Mouse (Mus musculus) hindbrain, embryonic 15.5 days (tissue): ENCODE results near the gene Cachd1. TPM values are rescaled to one million over a fixed set of nuclear protein-coding genes. Genes with fewer than 3 reads are reported as not detected.
A peak's percentile ranks its signal among the peaks of the same experiment; 100 is the strongest.

ENCODE experiments used
- ATAC-seq: fragments of 200-750 bp; cut with Nextera tagmentation; 2 replicates; pipeline ENCODE4 v1.8.0; 2017; ENCODE audit warnings: low read depth, moderate number of reproducible peaks, moderate TSS enrichment; ENCODE audit not compliant: low FRiP score
- H3K27ac ChIP-seq: fragments of 300-500 bp; sonication (generic); replicated peaks from 2 replicates; pipeline ENCODE4 v1.5.1; 2015; ENCODE audit warnings: mild to moderate bottlenecking, inconsistent platforms
- H3K27me3 ChIP-seq: fragments of 300-500 bp; sonication (generic); 2 replicates; pipeline ENCODE4 v1.6.1; 2015; ENCODE audit warnings: control low read depth, inconsistent platforms
- H3K36me3 ChIP-seq: fragments of 300-500 bp; sonication (generic); 2 replicates; pipeline ENCODE4 v1.6.1; 2015; ENCODE audit warnings: control low read depth, inconsistent platforms
- H3K4me1 ChIP-seq: fragments of 300-500 bp; sonication (generic); replicated peaks from 2 replicates; pipeline ENCODE4 v1.6.1; 2015; ENCODE audit warnings: control low read depth, inconsistent platforms
- H3K4me2 ChIP-seq: fragments of 300-500 bp; sonication (generic); 2 replicates; pipeline ENCODE4 v1.6.1; 2015; ENCODE audit warnings: moderate library complexity, mild to moderate bottlenecking, inconsistent platforms
- H3K4me3 ChIP-seq: fragments of 300-500 bp; sonication (generic); 2 replicates; pipeline ENCODE4 v1.5.1; 2015; ENCODE audit warnings: mild to moderate bottlenecking, inconsistent platforms
- H3K9ac ChIP-seq: fragments of 300-500 bp; sonication (generic); 2 replicates; pipeline ENCODE4 v1.6.1; 2015; ENCODE audit warnings: inconsistent platforms
- H3K9me3 ChIP-seq: fragments of 300-500 bp; sonication (generic); 2 replicates; pipeline ENCODE4 v1.6.1; 2016; ENCODE audit warnings: control low read depth, inconsistent platforms
- WGBS: fragments of 180-500 bp; shearing (Covaris S2); methylation state at CpG from one replicate; pipeline ENCODE4 v1.1.7; 2015; 5-methylcytosine and 5-hydroxymethylcytosine counted together
- polyA plus RNA-seq: library from polyadenylated mRNA; unstranded; fragments of >200 nt; fragmentation: Nextera tagmentation; extraction: Ambion mirVana; gene quantifications from 2 replicates; pipeline ENCODE4 v1.2.1, GENCODE M21; 2015

The Cachd1 gene
- 21.9 and 24.8 TPM in 2 replicates for polyA plus RNA-seq

DNA sequence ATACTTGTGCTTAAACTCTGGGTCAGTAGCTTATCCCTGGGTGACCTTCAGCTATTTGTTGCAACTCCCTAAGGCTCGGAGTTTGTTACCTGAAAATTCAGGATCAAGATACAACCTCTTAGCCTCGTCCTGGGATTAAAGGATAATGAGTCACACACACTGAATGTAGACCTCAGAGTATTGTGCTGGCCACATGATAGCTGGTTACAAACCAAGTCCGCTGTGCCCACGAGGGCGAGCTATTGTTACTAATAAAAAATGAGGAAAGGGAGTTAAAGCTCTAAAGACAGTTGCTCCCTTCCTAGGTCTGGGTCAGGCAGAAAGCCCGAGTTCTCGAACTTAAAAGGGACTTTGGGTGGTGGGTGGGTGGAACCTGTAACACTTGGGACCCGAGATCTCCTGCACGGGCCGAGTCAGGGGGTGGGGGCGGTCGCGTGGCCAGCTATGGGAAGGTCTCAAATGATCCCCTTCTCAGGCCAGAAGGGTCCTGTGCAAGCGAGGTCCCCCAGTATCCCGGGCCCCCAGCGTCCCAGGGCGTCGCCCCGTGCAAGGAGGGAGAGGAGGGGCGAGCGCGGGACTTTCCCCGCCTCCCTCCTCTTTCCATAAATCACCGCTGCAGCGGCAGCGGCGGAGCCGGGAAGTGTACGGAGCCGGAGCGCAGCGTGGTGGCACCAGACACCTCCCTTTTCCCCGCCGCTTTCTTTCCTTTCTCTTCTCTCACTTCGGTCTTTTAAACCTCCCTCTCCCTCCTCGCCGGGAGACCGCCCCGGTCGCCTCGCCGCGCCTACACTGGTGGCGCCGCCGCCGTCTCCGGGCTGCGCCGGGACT lies at the start of gene Cachd1:
TSS of gene Cachd1 (plus strand) at position 633 of the 828 bp plus-strand sequence.
- Histone ChIP-seq H3K9me3 (no peaks in the 10 kb centered on the region), H3K9ac (peak within 1 kb of the TSS; percentile 88), H3K4me3 (peak within 1 kb of the TSS; percentile 88), H3K27ac (peak within 1 kb of the TSS; percentile 91), H3K4me1 (peaks cover 35% of the 10 kb centered on the region), H3K36me3 (no peaks in the 10 kb centered on the region), H3K27me3 (no peaks in the 10 kb centered on the region), H3K4me2 (peak within 1 kb of the TSS; percentile 96)
- WGBS, result 1% methylated on average over 37 of the region's 50 CpGs
- ATAC-seq, result peak; percentile 77

DNA sequence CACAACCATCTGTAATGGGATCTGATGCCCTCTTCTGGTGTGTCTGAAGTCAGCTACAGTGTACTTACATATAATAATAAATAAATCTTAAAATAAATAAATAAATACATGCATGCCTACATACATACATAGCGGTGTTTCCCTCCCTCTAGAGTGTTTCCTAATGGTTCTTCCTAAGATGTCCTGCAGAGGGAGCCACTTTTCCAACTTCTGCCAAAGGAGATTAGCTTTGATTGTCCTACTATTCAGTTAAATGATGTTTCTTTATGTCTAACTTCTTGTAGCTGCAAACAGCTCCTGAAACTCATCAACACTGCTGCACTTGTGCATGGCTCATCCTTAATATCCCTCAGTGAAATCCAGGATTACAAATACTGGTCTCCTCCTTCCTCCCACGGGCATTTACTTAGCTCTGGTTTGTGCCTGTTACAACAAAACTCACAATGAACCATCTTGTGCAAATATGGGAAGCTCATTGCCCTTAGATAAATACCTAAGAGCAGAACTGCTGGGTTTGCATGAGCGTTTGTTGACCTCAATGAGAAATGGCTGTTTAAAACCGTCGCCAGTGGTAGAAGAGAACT lies 47.5 kb upstream of the Cachd1 start:
- H3K4me3 ChIP-seq, result no peak overlapping the region
- no peak overlapping the region for H3K9ac ChIP-seq
- no peak overlapping the region for H3K27ac ChIP-seq
- no peak overlapping the region for H3K4me2 ChIP-seq
- no peaks in the 10 kb centered on the region for H3K36me3 ChIP-seq
- peaks cover 4% of the 10 kb centered on the region for H3K4me1 ChIP-seq
- H3K9me3 ChIP-seq, result no peaks in the 10 kb centered on the region
- no peaks in the 10 kb centered on the region for H3K27me3 ChIP-seq
- ATAC-seq, result no peak
- 78% methylated on average over 5 of the region's 5 CpGs for WGBS

DNA sequence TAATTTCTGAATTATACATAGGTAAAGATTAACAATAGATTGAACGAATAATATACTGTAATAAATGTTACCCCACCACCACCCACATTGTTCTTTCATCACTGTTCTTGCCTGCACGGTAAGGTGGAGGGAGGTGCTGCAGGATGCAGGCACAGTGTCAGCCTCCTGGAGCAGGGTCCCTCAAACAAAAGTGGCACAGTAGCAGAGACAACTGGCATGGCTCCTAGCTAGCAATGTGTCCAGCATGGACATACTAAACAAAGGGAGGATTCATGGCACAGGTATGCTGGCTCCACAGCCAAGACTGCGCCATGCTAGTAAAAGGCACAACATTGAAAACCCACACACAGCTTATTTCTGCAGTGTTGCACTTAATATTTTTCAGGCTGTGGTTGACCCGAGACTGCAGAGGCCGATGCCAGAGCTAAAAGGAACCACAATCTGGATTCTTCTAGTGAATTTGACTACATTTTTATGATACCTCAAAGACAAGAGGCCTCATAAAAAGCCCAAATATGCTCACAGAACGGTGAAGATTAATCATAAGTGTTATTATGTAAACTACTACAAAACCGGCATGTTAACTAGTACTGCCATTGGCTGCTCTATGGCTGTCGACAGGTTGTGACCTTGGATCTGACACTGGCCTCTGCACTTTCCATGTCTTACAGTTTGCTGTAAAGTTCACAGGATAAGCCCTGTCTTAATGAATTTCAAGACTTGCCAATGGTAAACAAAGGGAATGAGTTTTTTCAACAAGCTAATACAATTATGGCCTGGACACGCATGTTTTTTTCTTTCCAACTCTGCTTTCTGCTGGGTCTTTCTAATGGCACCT lies 41.2 kb upstream of the Cachd1 start:
- ATAC-seq, result no peak; the same call in 1 of the 2 replicates
- Histone ChIP-seq H3K4me1 (peaks cover 11% of the 10 kb centered on the region), H3K36me3 (no peaks in the 10 kb centered on the region), H3K9ac (no peak overlapping the region), H3K4me2 (no peak overlapping the region), H3K27me3 (no peaks in the 10 kb centered on the region), H3K27ac (peak overlapping the region; percentile 36; the same call in 1 of the 2 replicates), H3K4me3 (no peak overlapping the region), H3K9me3 (no peaks in the 10 kb centered on the region)
- WGBS, result 64% methylated on average over 9 of the region's 9 CpGs

DNA sequence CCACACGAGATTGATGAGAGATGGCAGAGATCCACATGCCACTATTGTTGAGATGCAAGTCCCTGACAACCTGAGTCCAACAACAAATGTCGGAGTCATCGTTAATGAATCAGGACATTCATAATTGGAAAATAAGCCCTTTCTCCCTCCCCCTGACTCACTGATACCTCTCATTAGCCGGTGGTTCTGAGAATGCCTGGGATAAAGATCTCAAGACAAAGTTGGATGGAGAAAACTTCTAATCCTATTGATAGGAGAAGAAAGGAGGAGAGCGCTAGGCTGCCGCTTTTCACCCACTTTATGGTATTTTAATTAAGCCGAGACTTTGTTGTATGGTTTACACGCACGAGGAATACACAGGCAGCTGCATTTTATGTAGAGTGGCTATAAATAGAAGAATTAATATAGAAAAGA lies 40.5 kb upstream of the Cachd1 start:
- peak; percentile 42; the same call in 1 of the 2 replicates for ATAC-seq
- H3K27me3 ChIP-seq, result no peaks in the 10 kb centered on the region
- H3K4me1 ChIP-seq, result peaks cover 11% of the 10 kb centered on the region
- H3K36me3 ChIP-seq, result no peaks in the 10 kb centered on the region
- 33% methylated on average over 9 of the region's 9 CpGs for WGBS
- no peak overlapping the region for H3K4me3 ChIP-seq
- H3K9ac ChIP-seq, result no peak overlapping the region
- no peaks in the 10 kb centered on the region for H3K9me3 ChIP-seq
- H3K4me2 ChIP-seq, result no peak overlapping the region
- no peak overlapping the region for H3K27ac ChIP-seq

DNA sequence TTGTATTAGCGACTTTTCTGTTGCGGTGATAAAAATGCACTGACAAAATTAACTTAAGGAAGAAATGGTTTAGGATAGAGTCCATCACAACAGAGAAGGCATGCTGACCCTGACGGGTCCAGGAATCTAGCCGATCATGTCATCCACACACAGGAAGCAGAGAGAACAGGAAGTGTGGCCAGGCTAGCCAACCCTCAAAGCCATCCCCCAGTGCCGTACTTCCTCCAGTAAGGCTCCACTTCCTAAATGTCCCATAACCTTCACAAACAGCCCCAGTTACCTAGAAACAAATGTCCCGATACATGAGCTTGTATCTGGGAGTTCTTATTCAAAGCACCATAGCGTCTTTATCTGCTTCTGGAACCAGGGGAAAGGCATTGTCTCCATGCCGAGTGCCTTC lies 32.9 kb upstream of the Cachd1 start:
- H3K36me3 ChIP-seq, result no peaks in the 10 kb centered on the region
- 87% methylated on average over 8 of the region's 8 CpGs for WGBS
- no peak overlapping the region for H3K27ac ChIP-seq
- no peak overlapping the region for H3K4me3 ChIP-seq
- no peaks in the 10 kb centered on the region for H3K4me1 ChIP-seq
- H3K9ac ChIP-seq, result no peak overlapping the region
- H3K27me3 ChIP-seq, result no peaks in the 10 kb centered on the region
- no peak for ATAC-seq
- no peak overlapping the region for H3K4me2 ChIP-seq
- H3K9me3 ChIP-seq, result no peaks in the 10 kb centered on the region

DNA sequence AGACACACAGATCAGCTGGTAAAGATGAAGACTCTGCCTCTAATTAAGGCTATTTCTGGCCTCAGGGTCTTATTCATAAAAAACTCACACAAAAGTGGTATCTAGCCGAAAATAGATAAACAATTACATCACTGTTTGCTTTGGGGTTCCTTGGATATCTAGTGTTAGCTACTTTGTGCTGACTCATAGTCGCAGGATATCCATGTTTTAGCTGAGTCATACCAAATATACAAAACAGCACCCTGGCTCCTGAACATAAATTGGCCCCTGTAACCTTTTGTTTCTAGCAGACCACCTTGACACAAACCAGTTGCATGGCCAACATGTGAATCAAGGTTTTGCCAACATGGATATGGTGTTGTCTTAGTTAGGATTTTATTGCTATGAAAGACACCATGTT lies 24.2 kb upstream of the Cachd1 start:
- H3K9me3 ChIP-seq, result no peaks in the 10 kb centered on the region
- no peak overlapping the region for H3K9ac ChIP-seq
- H3K4me1 ChIP-seq, result no peaks in the 10 kb centered on the region
- H3K4me2 ChIP-seq, result no peak overlapping the region
- WGBS, result 94% methylated on average over 2 of the region's 2 CpGs
- no peak overlapping the region for H3K27ac ChIP-seq
- H3K36me3 ChIP-seq, result no peaks in the 10 kb centered on the region
- ATAC-seq, result no peak
- H3K4me3 ChIP-seq, result no peak overlapping the region
- no peaks in the 10 kb centered on the region for H3K27me3 ChIP-seq

DNA sequence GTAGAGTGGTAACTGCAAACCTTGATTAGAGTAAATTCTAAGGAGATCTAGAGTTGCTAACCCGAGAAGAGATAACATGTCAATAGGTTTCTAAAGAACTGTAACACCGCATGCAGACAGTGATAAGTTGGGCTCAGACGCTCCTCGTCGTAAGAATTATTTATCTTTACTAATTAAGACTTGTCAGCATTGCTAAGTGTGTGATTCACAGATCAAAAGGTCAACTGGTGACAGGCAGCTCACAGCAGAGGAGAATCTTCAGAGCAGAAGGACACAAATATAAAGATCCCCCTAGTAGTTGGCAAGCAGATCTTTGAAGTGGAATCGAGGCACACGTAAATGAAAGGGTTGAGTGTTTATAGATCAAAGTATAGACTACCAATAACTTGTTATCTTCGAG lies 20.8 kb upstream of the Cachd1 start:
- Histone ChIP-seq H3K4me1 (no peaks in the 10 kb centered on the region), H3K9ac (no peak overlapping the region), H3K4me2 (no peak overlapping the region), H3K27ac (no peak overlapping the region), H3K4me3 (no peak overlapping the region), H3K27me3 (no peaks in the 10 kb centered on the region), H3K36me3 (no peaks in the 10 kb centered on the region), H3K9me3 (no peaks in the 10 kb centered on the region)
- 82% methylated on average over 8 of the region's 8 CpGs for WGBS
- ATAC-seq, result no peak

DNA sequence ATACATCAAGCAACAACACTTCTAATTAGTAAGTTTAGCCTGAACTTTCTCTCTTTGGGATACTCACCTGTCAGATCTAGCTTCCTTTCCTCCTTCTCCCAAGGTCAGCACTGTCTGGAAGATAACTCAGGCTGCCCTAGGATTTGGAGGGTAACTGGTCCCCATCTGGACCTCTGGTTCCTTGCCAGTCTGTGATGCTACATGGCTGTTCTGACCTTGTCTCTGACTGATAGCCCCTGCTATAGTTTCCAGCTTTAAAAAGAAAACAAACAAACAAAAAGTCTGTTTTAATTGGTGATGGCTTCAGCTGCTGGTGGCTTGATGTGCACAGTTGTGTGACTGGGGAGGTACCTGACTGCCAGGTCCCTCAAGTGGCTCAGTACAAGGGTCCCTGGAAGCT lies 20.0 kb upstream of the Cachd1 start:
- no peak overlapping the region for H3K4me2 ChIP-seq
- no peak overlapping the region for H3K27ac ChIP-seq
- H3K4me3 ChIP-seq, result no peak overlapping the region
- H3K9ac ChIP-seq, result no peak overlapping the region
- H3K4me1 ChIP-seq, result no peaks in the 10 kb centered on the region
- no peaks in the 10 kb centered on the region for H3K9me3 ChIP-seq
- ATAC-seq, result no peak
- no peaks in the 10 kb centered on the region for H3K36me3 ChIP-seq
- H3K27me3 ChIP-seq, result no peaks in the 10 kb centered on the region

DNA sequence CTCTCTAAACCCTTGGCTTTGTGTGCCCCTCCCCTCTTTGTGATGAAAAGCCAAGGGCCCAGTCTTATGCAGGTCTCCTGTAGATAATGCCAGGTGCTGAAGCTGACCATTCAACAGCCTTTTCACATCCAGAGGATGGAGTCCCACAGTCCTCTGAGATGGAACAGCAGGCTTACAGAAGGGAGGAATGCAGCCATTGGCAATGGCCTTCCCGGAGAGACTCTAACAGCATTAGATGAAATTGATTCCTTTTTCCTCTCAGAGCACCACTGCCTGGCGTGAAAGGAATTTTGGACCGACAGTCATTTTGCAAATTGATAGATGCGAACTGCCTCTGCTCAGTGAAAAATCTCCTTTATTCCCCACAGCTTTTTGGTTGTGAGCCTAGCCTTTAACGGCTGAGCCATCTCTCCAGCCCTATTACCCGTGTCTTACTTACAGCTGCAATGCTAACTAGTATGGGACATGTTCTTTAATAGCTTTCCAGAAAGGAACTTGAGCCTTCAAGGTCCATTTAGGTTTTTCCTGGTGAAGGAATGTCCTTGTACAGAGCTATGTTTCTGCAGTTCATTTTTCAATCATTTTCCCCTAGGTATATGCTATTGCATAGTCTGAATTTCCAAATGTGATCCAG lies 18.1 kb upstream of the Cachd1 start:
- no peaks in the 10 kb centered on the region for H3K27me3 ChIP-seq
- H3K4me2 ChIP-seq, result no peak overlapping the region
- no peaks in the 10 kb centered on the region for H3K4me1 ChIP-seq
- no peak overlapping the region for H3K9ac ChIP-seq
- no peak overlapping the region for H3K4me3 ChIP-seq
- no peaks in the 10 kb centered on the region for H3K36me3 ChIP-seq
- no peak for ATAC-seq
- no peaks in the 10 kb centered on the region for H3K9me3 ChIP-seq
- WGBS, result 70% methylated on average over 6 of the region's 6 CpGs
- 0 out of 2 replicates have a peak overlapping the region, but pooled peaks have one; percentile 5 for H3K27ac ChIP-seq

DNA sequence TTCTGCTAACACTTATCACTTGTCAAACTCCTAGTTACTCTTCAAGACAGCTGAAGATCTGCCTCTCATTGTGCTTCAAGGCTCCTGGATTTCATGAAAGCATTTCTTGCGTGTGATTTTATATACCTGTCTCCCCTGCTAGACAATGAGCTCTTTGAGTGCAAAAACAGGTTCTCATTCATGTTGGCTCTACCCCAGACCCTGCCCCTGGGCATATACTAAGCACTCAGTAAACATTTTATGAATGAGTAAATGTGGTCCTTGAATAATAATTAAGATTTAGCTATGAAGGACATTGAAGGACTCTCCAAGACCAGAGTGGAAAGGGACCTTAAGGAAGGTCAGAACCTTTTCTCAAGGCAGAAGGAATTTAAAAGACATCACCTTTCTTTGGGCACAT lies 16.9 kb upstream of the Cachd1 start:
- no peak overlapping the region for H3K4me2 ChIP-seq
- WGBS, result 88% methylated on average over 1 of the region's 1 CpGs
- no peaks in the 10 kb centered on the region for H3K9me3 ChIP-seq
- no peaks in the 10 kb centered on the region for H3K27me3 ChIP-seq
- H3K27ac ChIP-seq, result no peak overlapping the region
- H3K36me3 ChIP-seq, result no peaks in the 10 kb centered on the region
- H3K4me3 ChIP-seq, result no peak overlapping the region
- no peaks in the 10 kb centered on the region for H3K4me1 ChIP-seq
- no peak for ATAC-seq
- no peak overlapping the region for H3K9ac ChIP-seq

DNA sequence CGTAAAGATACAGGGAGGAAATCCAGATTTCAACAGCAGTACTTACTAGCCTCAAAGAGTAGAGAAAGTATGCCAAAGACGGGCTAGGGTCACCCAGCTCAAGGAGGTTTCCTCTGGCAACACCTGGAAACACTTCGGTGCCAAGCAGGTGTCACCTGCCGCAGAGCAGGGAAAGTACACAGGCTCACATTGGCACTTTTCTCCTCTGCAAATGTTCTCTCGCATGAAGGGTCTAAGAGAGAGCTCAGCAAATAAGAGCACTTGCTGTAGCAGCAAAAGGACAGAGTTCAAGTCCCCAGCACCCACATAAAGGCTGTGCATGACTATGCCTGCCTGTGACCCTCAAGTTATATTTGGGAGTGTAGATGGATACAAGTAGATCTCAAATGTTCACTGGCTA lies 16.1 kb upstream of the Cachd1 start:
- H3K4me3 ChIP-seq, result no peak overlapping the region
- H3K9ac ChIP-seq, result no peak overlapping the region
- no peaks in the 10 kb centered on the region for H3K36me3 ChIP-seq
- no peaks in the 10 kb centered on the region for H3K9me3 ChIP-seq
- H3K27ac ChIP-seq, result no peak overlapping the region
- no peaks in the 10 kb centered on the region for H3K27me3 ChIP-seq
- 94% methylated on average over 5 of the region's 5 CpGs for WGBS
- no peaks in the 10 kb centered on the region for H3K4me1 ChIP-seq
- no peak for ATAC-seq
- H3K4me2 ChIP-seq, result no peak overlapping the region
